Mouse (Mus musculus): ENCODE measurements at regions not wholly inside any gene's neighbourhood (a gene's known extent, or its start where the extent isn't known, plus 50 kb on each side); places are given as distances from the start of the nearest gene placed in this dataset.

DNA sequence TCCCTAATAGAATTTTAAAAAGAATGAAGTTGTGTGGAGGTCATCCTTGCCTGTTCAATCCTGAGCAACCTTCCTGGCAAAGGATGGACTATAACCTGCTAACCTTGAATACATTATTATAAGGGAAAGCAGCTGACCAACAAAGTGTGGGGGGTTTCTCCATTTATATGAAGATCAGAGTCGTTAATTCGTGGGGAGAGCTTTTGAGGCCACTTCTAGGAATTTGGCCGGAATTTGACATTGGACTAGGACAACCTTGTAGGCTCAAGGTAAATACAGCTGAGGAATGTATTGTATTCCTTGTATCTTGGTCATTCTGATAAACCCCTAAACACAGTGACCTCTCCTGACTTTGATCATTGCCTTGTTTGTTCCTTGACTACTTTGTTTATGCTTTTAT lies 56.9 kb downstream of the Klf4 start:
- DNase-seq: no peak

DNA sequence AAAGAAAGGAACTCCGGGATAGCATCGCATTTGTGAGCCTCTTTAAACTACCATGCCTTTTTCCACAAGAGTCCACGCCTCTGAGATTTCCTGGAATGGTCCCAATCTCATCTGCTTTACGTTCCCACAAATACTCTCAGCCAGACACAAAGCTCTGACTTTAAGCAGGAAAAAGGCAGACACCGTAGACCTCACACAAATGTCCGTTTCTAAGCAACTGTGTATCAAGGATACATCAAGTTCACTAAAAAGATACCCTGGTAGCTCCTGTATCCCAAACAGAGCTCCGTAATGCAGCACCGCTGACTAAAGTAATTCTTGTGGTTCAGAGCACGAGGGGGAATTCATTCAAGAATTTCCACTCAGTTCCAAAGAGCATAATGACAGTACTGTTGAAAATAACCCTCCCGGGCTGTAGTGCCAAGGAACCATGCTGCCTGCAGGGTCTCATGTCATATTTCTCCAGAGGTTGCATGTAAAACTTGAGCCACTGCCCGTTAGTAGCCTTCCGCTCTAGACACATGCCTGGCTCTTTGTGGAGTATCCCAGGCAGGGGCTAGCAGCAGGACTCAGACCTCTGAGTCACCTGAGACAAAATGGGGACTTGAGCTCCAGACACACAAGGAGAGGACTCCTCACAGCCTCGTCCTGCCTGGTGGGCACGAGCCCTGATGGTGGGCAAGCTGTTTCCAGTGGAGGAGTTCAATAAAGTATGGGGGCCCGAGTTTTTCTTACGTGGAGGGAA lies 58.0 kb downstream of the Klf4 start:
- DNase-seq: no peak

DNA sequence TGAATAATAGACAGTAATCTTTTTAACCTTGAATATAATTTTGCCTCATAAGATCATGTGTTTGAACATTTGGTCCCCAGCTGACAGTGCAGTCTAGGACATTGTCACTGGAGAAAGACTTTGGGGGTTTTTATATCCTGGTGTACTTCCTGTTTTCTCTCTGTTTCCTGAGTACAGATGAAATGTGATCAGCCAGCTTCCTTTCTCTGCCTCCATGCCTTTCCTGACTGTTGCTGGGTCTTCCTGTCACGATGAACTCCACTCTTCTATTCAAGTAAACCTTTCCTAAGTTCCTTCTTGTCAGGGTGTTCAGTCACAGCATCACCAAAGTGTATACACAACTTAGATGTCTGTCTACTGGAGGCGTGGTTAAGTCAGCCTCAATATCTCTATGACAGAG lies 59.6 kb downstream of the Klf4 start:
- no peak for DNase-seq

DNA sequence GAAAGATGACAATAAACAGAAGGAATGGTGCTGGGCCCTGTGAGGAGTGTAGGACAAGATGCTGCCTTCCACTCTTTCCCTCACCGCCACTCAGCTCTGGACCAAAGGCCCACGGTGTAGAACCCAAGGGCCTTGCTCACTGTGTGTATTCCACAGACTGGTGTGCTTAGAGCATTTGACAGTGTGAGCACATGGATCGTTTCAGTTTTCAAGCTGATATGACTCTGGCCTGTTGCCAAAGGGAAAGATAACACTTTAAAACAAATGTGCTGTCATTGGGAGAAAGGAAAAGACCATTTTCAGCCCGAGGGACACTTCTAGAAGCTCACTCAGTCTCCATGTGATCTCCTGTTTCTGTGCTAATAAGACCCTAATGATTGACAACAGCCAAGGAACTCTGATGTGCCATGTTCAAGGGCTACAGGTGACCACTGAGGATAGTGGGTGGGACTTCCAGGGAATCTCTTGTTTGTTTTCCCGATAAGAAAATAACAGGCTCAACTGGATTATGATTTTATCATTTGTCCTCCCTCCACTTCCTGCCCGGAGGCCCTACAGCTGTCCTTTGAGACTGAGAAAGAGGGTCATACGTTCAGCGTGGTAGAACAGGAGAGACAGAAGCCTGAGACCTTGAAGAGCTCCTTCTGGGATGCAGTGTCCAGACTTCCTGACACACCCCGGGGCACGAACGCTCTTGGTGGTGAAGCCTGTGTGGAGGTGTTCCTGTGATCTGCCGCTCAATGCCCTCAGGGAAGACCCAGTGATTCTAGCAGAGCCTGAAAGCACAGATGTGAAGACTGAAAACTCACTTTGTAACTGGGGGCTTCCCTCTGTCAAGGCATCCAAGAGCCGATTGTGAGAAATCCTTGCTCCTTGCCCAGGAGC lies 61.2 kb downstream of the Klf4 start:
- DNase-seq: no peak

DNA sequence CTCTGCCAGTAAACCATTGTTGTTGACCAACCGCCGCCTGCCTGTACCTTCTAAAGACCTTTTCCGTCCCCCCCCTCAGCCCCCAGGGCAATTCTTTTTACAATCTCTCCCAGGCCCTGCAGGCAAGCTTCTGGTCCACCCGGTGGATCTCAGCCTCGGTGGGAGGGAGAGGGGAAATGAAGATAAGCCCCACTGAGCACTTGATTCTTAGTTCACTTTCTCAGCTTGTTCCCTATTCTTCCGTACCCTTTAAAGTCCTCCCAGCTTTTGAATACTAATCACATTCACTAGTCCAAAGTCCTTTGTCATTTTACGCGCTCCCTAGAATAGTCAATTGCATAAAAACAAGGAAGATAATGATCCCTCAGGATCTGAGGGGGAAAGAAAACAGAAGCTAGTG lies 68.1 kb downstream of the Klf4 start:
- no peak for DNase-seq

DNA sequence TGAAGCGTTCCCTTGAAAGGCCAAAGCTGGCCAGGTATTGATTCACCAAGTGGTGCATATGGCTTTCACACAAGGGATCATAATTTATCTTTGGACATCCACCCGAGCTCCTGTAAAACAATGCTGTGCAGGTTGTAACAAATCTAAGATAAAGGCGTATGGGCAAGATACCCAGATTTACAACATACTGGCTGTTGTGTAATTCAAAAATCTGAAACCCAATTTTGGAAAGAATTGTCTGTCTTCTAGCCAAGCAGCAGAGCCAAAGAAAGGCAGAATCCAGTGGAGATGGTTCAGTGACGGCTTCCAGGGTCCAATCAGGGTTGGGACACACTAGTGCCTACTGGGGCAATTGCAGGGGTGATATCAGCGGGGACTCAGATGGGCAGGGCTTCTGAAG lies 70.3 kb downstream of the Klf4 start:
- peak; percentile 5 for DNase-seq

DNA sequence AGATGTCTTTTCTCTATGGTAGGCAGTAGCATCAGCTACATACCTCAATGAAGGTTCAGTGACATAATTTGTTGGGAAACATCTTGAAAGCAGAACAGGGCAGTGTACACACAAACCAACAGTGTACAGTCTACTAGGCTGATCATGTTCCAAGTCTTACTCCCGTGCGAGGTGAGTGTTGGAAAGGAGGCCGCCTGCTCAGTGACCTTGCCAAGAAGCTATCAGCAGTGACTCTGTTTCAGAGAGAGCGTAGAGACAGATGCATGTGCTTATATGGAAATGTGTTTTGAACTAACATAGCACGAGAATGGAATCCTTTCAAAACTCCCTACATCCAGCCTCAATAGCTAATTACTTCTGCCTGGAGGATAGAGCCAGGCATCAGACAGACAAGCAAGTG lies 78.4 kb downstream of the Klf4 start:
- no peak for DNase-seq

DNA sequence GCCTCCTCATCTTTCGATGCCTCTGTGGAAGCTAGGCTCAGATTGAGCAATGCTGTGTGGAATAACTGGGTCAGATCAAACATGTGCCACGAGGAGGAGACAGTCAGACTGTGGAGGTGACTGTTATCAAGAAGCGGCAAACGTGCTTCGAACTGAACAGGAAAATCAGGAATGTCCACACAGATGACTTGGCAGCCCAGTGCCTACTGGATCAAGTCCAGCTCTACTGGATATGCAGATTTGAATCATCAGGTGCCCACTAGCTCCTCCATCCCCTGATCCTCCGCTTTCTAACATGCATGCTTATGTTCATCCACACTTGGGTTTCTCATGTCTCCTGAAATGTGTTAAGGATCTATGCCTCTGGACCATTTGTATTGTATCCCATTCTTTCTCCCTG lies 79.7 kb downstream of the Klf4 start:
- no peak for DNase-seq

DNA sequence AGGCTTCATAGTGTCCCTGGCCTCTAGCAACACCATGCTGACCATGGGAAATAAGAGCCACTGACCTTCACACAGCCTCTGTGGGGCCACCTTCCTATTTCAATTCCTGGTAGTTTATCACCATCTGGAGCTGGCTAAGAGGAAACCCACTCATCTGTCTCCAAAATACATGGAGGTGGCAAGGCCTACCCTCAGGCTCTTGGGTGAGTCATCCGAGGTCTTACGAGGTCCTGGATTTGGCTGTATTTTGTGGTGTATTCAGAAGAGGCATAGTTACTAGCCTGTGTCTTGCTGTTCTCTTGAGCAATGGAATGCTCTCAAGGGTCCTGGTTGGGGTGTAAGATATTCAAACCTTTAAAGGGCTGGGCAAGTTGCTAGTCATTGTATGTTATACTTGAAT lies 80.6 kb downstream of the Klf4 start:
- no peak for DNase-seq

DNA sequence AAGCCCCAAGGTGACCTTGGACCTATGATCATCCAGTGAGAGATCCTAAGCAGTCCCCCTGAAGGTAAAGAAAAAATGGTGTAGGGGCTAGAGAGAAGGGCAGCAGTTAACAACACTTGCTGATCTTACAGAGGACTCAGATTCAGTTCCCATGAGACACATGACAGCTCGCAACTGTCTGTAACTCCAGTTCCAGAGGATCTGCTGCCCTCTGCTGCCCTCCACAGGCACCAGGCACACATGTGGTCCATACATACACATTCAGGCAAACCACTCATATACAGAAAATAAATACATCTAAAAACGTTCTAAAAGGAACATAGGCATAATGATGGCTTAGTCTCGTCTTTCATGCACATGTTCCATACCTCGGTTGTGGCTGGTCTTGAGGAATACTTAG lies 81.2 kb downstream of the Klf4 start:
- peak; percentile 9 for DNase-seq

DNA sequence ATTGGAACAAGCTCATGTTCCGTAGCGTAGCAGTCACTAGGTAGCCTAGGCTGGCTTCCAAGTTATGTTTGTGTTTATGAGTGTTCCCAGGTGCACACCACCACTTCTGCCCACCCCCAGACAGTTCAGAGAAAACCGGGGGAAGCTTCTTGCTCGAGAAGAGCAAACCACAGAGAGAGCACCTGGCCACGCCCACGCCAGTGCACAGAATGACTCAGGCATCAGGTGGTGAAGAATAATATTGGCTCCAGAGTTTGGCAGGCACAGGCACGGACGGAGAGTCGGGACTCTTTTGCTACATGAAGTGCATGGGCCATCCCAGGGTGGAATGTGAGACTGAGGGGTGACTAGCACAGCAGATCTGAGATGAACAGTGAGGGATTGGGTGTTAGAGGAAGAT lies 88.8 kb downstream of the Klf4 start:
- no peak for DNase-seq

DNA sequence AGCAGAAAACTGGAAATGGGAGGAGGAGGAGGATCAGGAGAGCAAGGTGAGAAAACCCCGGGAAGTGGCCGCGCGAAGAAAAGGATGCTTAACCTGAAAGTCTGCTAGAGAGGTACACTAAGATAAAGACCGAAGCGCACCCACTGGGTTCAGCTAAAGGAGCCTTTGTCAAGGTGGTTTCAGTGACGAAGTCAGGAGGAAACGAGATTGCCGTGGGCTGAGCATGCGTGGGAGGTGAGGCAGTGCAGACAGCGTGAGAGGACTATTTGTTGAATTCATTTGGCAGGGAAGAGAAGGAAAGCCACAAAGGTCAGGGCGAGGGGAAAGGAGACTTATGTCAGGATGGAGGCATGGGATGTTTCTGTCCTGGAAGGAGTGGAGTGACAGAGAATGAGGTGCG lies 90.2 kb downstream of the Klf4 start:
- DNase-seq: no peak

Data from lung, postnatal 36 days (tissue).